Mouse (Mus musculus): ENCODE data around the gene St6galnac4. TPM values are rescaled to one million over a fixed set of nuclear protein-coding genes. Genes with fewer than 3 reads are reported as not detected.

St6galnac4 gene
- total RNA-seq, 2 experiments from 2014 or later: 36.2 to 38.4 TPM

GRCm38 (mm10) chr2:32566536-32567063 is 20.3 kb upstream of the St6galnac4 start:
- peak in 1 of 2 experiments; percentile 74 for DNase-seq (ENCODE audit: low spot score in 2 of 2)
- intact Hi-C loops (cut with DNase I): loop anchor here (1.0 to 5.0 kb wide), 2 partner anchors 79 to 164 kb away; no protein-coding TSS in a partner anchor

GRCm38 (mm10) chr2:32568149-32568548 is 18.7 kb upstream of the St6galnac4 start:
- intact Hi-C loops (cut with DNase I): loop anchor here (5.0 kb wide), 1 partner anchor 166 kb away; no protein-coding TSS in a partner anchor

GRCm38 (mm10) chr2:32568941-32569340 is 18.0 kb upstream of the St6galnac4 start:
- intact Hi-C loops (cut with DNase I): loop anchor here (5.0 kb wide), 1 partner anchor 167 kb away; no protein-coding TSS in a partner anchor
- no peak for DNase-seq (ENCODE audit: low spot score in 2 of 2)

More at GRCm38 (mm10) chr2:32568149-32568548, 18.7 kb upstream of the St6galnac4 start:
- no peak for DNase-seq (ENCODE audit: low spot score in 2 of 2)

GRCm38 (mm10) chr2:32570698-32571494 is 16.0 kb upstream of the St6galnac4 start, which contains the start of gene Dpm2:
Gene Dpm2 (plus strand): TSS chr2:32570858.
- intact Hi-C loops (cut with DNase I): no loop called here
- peak; percentile 93 to 96 for DNase-seq (ENCODE audit: low spot score in 2 of 2)

GRCm38 (mm10) chr2:32572196-32572595 is 14.7 kb upstream of the St6galnac4 start:
- no peak for DNase-seq (ENCODE audit: low spot score in 2 of 2)
- intact Hi-C loops (cut with DNase I): no loop called here

- intact Hi-C loops (cut with DNase I): no loop called here
These were observed 12.4 kb upstream of the St6galnac4 start, which contains the start of gene Pip5kl1 for GRCm38 (mm10) chr2:32574497-32574896. Gene Pip5kl1 (plus strand): TSS chr2:32574797.

GRCm38 (mm10) chr2:32574901-32575585 is 11.9 kb upstream of the St6galnac4 start:
- DNase-seq (ENCODE audit: low spot score in 2 of 2): peak; percentile 84 to 90
- intact Hi-C loops (cut with DNase I): no loop called here

More at GRCm38 (mm10) chr2:32574497-32574896, 12.4 kb upstream of the St6galnac4 start, which contains the start of gene Pip5kl1:
- no peak for DNase-seq (ENCODE audit: low spot score in 2 of 2)

GRCm38 (mm10) chr2:32575586-32576160 is 11.2 kb upstream of the St6galnac4 start, which contains the start of gene 9430097D07Rik:
Gene 9430097D07Rik (minus strand): TSS chr2:32575684.
- peak; percentile 77 to 86 for DNase-seq (ENCODE audit: low spot score in 2 of 2)
- intact Hi-C loops (cut with DNase I): no loop called here

- DNase-seq (ENCODE audit: low spot score in 2 of 2): no peak
- intact Hi-C loops (cut with DNase I): no loop called here
These were observed 10.4 kb upstream of the St6galnac4 start for GRCm38 (mm10) chr2:32576532-32576931.

- intact Hi-C loops (cut with DNase I): no loop called here
These were observed 8.5 kb upstream of the St6galnac4 start for GRCm38 (mm10) chr2:32578146-32579046.

GRCm38 (mm10) chr2:32581450-32582095 is 5.3 kb upstream of the St6galnac4 start:
- DNase-seq (ENCODE audit: low spot score in 2 of 2): peak; percentile 83 to 87
- intact Hi-C loops (cut with DNase I): loop anchor here (5.0 kb wide), 1 partner anchor 41 kb away; the partner anchor contains the start of gene Ak1

More at GRCm38 (mm10) chr2:32578146-32579046, 8.5 kb upstream of the St6galnac4 start:
- DNase-seq (ENCODE audit: low spot score in 2 of 2): peak in 1 of 2 experiments; percentile 79

GRCm38 (mm10) chr2:32582830-32583799 is 3.8 kb upstream of the St6galnac4 start:
- intact Hi-C loops (cut with DNase I): loop anchor here (5.0 kb wide), 1 partner anchor 39 kb away; the partner anchor contains the start of gene Ak1
- peak; percentile 91 to 94 for DNase-seq (ENCODE audit: low spot score in 2 of 2)

- intact Hi-C loops (cut with DNase I): no loop called here
These were observed 1.7 kb upstream of the St6galnac4 start for GRCm38 (mm10) chr2:32585149-32585714.

GRCm38 (mm10) chr2:32587731-32588321 is 931 bp downstream of the St6galnac4 start:
- peak in 1 of 2 experiments; percentile 28 for DNase-seq (ENCODE audit: low spot score in 2 of 2)

More at GRCm38 (mm10) chr2:32585149-32585714, 1.7 kb upstream of the St6galnac4 start:
- DNase-seq (ENCODE audit: low spot score in 2 of 2): no peak

GRCm38 (mm10) chr2:32589213-32589795 is 2.4 kb downstream of the St6galnac4 start:
- intact Hi-C loops (cut with DNase I): no loop called here
- peak in 1 of 2 experiments; percentile 26 for DNase-seq (ENCODE audit: low spot score in 2 of 2)

More at GRCm38 (mm10) chr2:32587731-32588321, 931 bp downstream of the St6galnac4 start:
- intact Hi-C loops (cut with DNase I): loop anchor here (2.0 kb wide), 1 partner anchor 15 kb away; no protein-coding TSS in a partner anchor

Data from left cerebral cortex, postnatal 14 days (tissue).